8 mouse cellular contexts compared by ENCODE assay signal in genomic region chr6:141381473-141381872, GRCm38 (mm10).
DNase-seq lines count a peak whose midpoint lies in the region; ATAC-seq and TF ChIP-seq lines count a peak whose summit lies in the region.

No protein-coding gene starts in this region.

- H3K4me2 ChIP-seq in hindbrain, embryonic 14.5 days (replicated peaks), result peak overlapping the region; percentile 27
- no peak overlapping the region for H3K4me2 ChIP-seq in liver, embryonic 13.5 days
- peak overlapping the region; percentile 32 for H3K4me2 ChIP-seq in stomach, postnatal 0 days (replicated peaks; ENCODE audit: low read depth)

- peak; percentile 5 for DNase-seq in ovary, postnatal 36 days (ENCODE audit: low spot score)
- no peak for DNase-seq in ovary, postnatal 14 days (ENCODE audit: low spot score)
- DNase-seq in hindbrain, embryonic 14.5 days (ENCODE audit: low spot score), result no peak
- DNase-seq in liver, embryonic 13.5 days, result no peak
- peak; percentile 20 for DNase-seq in stomach, postnatal 0 days (ENCODE audit: low spot score)
- no peak for DNase-seq in urinary bladder, postnatal 14 days (ENCODE audit: low spot score)
- no peak for DNase-seq in thymus, postnatal 36 days
- no peak for DNase-seq in urinary bladder, postnatal 10 days (ENCODE audit: low spot score)

- H3K36me3 ChIP-seq in hindbrain, embryonic 14.5 days (replicated peaks; ENCODE audit: control insufficient read depth, insufficient read depth), result no peaks in the 10 kb centered on the region
- no peaks in the 10 kb centered on the region for H3K36me3 ChIP-seq in liver, embryonic 13.5 days
- no peaks in the 10 kb centered on the region for H3K36me3 ChIP-seq in stomach, postnatal 0 days (ENCODE audit: control insufficient read depth, insufficient read depth, low read length)

- 48% methylated on average over 8 of the region's 8 CpGs for WGBS in hindbrain, embryonic 14.5 days
- WGBS in liver, embryonic 13.5 days (ENCODE audit: insufficient replicate concordance), result 60% methylated on average over 8 of the region's 8 CpGs
- WGBS in stomach, postnatal 0 days, result 9% methylated on average over 8 of the region's 8 CpGs

- H3K9me3 ChIP-seq in hindbrain, embryonic 14.5 days (ENCODE audit: control insufficient read depth, low read length), result no peaks in the 10 kb centered on the region
- H3K9me3 ChIP-seq in liver, embryonic 13.5 days (replicated peaks), result no peaks in the 10 kb centered on the region
- no peaks in the 10 kb centered on the region for H3K9me3 ChIP-seq in stomach, postnatal 0 days (ENCODE audit: control insufficient read depth, low read length)

- H3K9ac ChIP-seq in hindbrain, embryonic 14.5 days, result peak overlapping the region; percentile 19; the same call in 1 of the 2 replicates
- H3K9ac ChIP-seq in liver, embryonic 13.5 days, result no peak overlapping the region
- H3K9ac ChIP-seq in stomach, postnatal 0 days (ENCODE audit: low read length), result no peak overlapping the region

- H3K27me3 ChIP-seq in hindbrain, embryonic 14.5 days (ENCODE audit: control insufficient read depth, insufficient read depth, low read length), result no peaks in the 10 kb centered on the region
- no peaks in the 10 kb centered on the region for H3K27me3 ChIP-seq in liver, embryonic 13.5 days
- H3K27me3 ChIP-seq in stomach, postnatal 0 days (ENCODE audit: control insufficient read depth, insufficient read depth, low read length), result no peaks in the 10 kb centered on the region

- peak overlapping the region; percentile 60 for H3K27ac ChIP-seq in hindbrain, embryonic 14.5 days
- no peak overlapping the region for H3K27ac ChIP-seq in liver, embryonic 13.5 days
- peak overlapping the region; percentile 56; the same call in 1 of the 2 replicates for H3K27ac ChIP-seq in stomach, postnatal 0 days (replicated peaks)

- TF ChIP-seq EP300 in stomach, postnatal 0 days (optimal IDR thresholded peaks at IDR 0.05), result no peak

- no peak for TF ChIP-seq CTCF in stomach, postnatal 0 days (IDR thresholded peaks at IDR 0.05; ENCODE audit: low read depth)

- H3K4me3 ChIP-seq in hindbrain, embryonic 14.5 days (replicated peaks; ENCODE audit: low read length), result no peak overlapping the region
- H3K4me3 ChIP-seq in liver, embryonic 13.5 days (replicated peaks), result no peak overlapping the region
- H3K4me3 ChIP-seq in stomach, postnatal 0 days (ENCODE audit: low read depth, low read length), result no peak overlapping the region

- ATAC-seq in hindbrain, embryonic 14.5 days (ENCODE audit: low FRiP score), result peak; percentile 62
- peak; percentile 50 for ATAC-seq in liver, embryonic 13.5 days (ENCODE audit: low read depth)
- peak; percentile 80 for ATAC-seq in stomach, postnatal 0 days (ENCODE audit: low FRiP score, low TSS enrichment)

- H3K4me1 ChIP-seq in hindbrain, embryonic 14.5 days (replicated peaks; ENCODE audit: control insufficient read depth, insufficient read depth, low read length), result peaks cover 15% of the 10 kb centered on the region
- no peaks in the 10 kb centered on the region; the same call in 1 of the 2 replicates for H3K4me1 ChIP-seq in liver, embryonic 13.5 days (replicated peaks)
- H3K4me1 ChIP-seq in stomach, postnatal 0 days (replicated peaks; ENCODE audit: control insufficient read depth, insufficient read depth), result no peaks in the 10 kb centered on the region

Comparison
In these comparisons a context has a peak if more than half of its experiments do, and no peak if none do; other contexts are left out.
1. DNase-seq: peak in ovary, postnatal 36 days (single experiment) and stomach, postnatal 0 days (single experiment); none in ovary, postnatal 14 days (single experiment), hindbrain, embryonic 14.5 days (single experiment), liver, embryonic 13.5 days (single experiment), urinary bladder, postnatal 14 days (single experiment), thymus, postnatal 36 days (0 of 2) and urinary bladder, postnatal 10 days (single experiment).
2. Peak in every context shown above with its lines, with median percentiles within 50 percentile points of each other: ATAC-seq.